Comparison of ENCODE assay signal across 21 mouse cellular contexts in genomic region chr5:143132935-143133514, GRCm38 (mm10). TPM values are rescaled to one million over a fixed set of nuclear protein-coding genes. Genes with fewer than 3 reads are reported as not detected.
A peak's percentile ranks its signal among the peaks of the same experiment; 100 is the strongest.
DNase-seq lines count a peak whose midpoint lies in the region; ATAC-seq lines count a peak whose summit lies in the region.
"Had no signal": no experiment of that assay in that cellular context is flagged by ENCODE, and none has a peak within 500 bp of the region (broad histone marks: within the 10 kb centered on the region; RNA-seq: fewer than 3 reads in every experiment).

No protein-coding gene starts in this region.

- intact Hi-C loops in gastrocnemius, postnatal 36 days (cut with DNase I): no loop called here

- peak; percentile 62 for DNase-seq in thymus, postnatal 25 days
- no peak for DNase-seq in gastrocnemius, postnatal 36 days
- DNase-seq in retina, embryonic 14.5 days (ENCODE audit: low spot score): no peak
- DNase-seq: cerebellum, adult 11 months; cerebellum, postnatal 36 days; kidney, adult 9 months; layer of hippocampus, postnatal 36 days; liver, embryonic 13.5 days had no signal

- no peaks in the 10 kb centered on the region for H3K36me3 ChIP-seq in hindbrain, embryonic 13.5 days
- H3K36me3 ChIP-seq: hindbrain, embryonic 15.5 days; limb, embryonic 10.5 days; liver, embryonic 13.5 days had no signal

- no peak overlapping the region for H3K4me2 ChIP-seq in hindbrain, embryonic 13.5 days
- H3K4me2 ChIP-seq: hindbrain, embryonic 15.5 days; liver, embryonic 13.5 days had no signal

- no peaks in the 10 kb centered on the region for H3K4me1 ChIP-seq in hindbrain, embryonic 13.5 days (replicated peaks)
- H3K4me1 ChIP-seq: hindbrain, embryonic 15.5 days; limb, embryonic 10.5 days had no signal

- peak; percentile 94 for ATAC-seq in CD4-positive, CD25-positive, alpha-beta regulatory T cell, adult 4 months
- peak; percentile 89 for ATAC-seq in activated CD4-positive, CD25-positive, alpha-beta regulatory T cell, adult 4 months
- peak; percentile 66 for ATAC-seq in megakaryocyte progenitor cell, adult 5-6 weeks (replicated peaks; ENCODE audit: poor library complexity)
- ATAC-seq in hindbrain, embryonic 13.5 days (ENCODE audit: low FRiP score): no peak

- H3K4me3 ChIP-seq in hindbrain, embryonic 13.5 days: no peak overlapping the region
- H3K4me3 ChIP-seq: hindbrain, embryonic 15.5 days; limb, embryonic 10.5 days; liver, embryonic 13.5 days had no signal

- H3K9ac ChIP-seq in hindbrain, embryonic 13.5 days: no peak overlapping the region
- H3K9ac ChIP-seq: hindbrain, embryonic 15.5 days; liver, embryonic 13.5 days had no signal

- H3K27me3 ChIP-seq in hindbrain, embryonic 13.5 days: no peaks in the 10 kb centered on the region
- H3K27me3 ChIP-seq: CH12.LX; hindbrain, embryonic 15.5 days had no signal

- peaks cover 10% of the 10 kb centered on the region for H3K9me3 ChIP-seq in hindbrain, embryonic 13.5 days
- H3K9me3 ChIP-seq: hindbrain, embryonic 15.5 days; limb, embryonic 10.5 days; liver, embryonic 13.5 days had no signal

- WGBS in hindbrain, embryonic 13.5 days: 87% methylated on average over 13 of the region's 13 CpGs

- H3K27ac ChIP-seq in hindbrain, embryonic 13.5 days: no peak overlapping the region
- H3K27ac ChIP-seq: hindbrain, embryonic 15.5 days; limb, embryonic 10.5 days; liver, embryonic 13.5 days had no signal

RNA-seq across cellular contexts. Expression of gene Olfr718-ps1, which starts 14.4 kb away (rescaled TPM):
- under 1 TPM in 1 of 2 experiments, not detected in 1; 0.11 TPM for polyA plus RNA-seq in CD4-positive, CD25-positive, alpha-beta regulatory T cell, adult 4 months (2017; shearing (Covaris generic))
- polyA plus RNA-seq in activated CD4-positive, CD25-positive, alpha-beta regulatory T cell, adult 4 months (2017; shearing (Covaris generic)): not detected
- total RNA-seq in megakaryocyte progenitor cell, adult 5-6 weeks (2015): not detected in 2 replicates
- total RNA-seq in megakaryocyte progenitor cell, adult 5-6 weeks (2017): not detected in 2 replicates
- total RNA-seq in gastrocnemius, postnatal 36 days (2021): not detected
- polyA plus RNA-seq in hindbrain, embryonic 13.5 days (2015; fragmentation: Nextera tagmentation; extraction: Ambion mirVana): 0.08 TPM in 1 of 2 replicates, not detected in the other
- total RNA-seq: adrenal gland, adult 18-20 months; CH12.LX had no signal
- polyA plus RNA-seq: embryonic facial prominence, embryonic 11.5 days; gonadal fat pad, adult 2 months; heart, embryonic 16.5 days; large intestine, adult 2 months; liver, embryonic 13.5 days; lung, embryonic 16.5 days had no signal

RNA-seq across cellular contexts. Expression of gene Rnf216, which starts 20.2 kb away (rescaled TPM):
- polyA plus RNA-seq in CD4-positive, CD25-positive, alpha-beta regulatory T cell, adult 4 months (2017; shearing (Covaris generic)): 10 to 100 TPM; 38.2 to 39.8 TPM
- 10 to 100 TPM; 28.7 to 30.4 TPM for polyA plus RNA-seq in activated CD4-positive, CD25-positive, alpha-beta regulatory T cell, adult 4 months (2017; shearing (Covaris generic))
- 43.8 and 53.6 TPM in 2 replicates for total RNA-seq in megakaryocyte progenitor cell, adult 5-6 weeks (2015)
- total RNA-seq in megakaryocyte progenitor cell, adult 5-6 weeks (2017): 38.2 and 40.9 TPM in 2 replicates
- total RNA-seq in gastrocnemius, postnatal 36 days (2021): 10 to 100 TPM; 14.2 to 16.3 TPM
- polyA plus RNA-seq in hindbrain, embryonic 13.5 days (2015; fragmentation: Nextera tagmentation; extraction: Ambion mirVana): 34.0 and 38.3 TPM in 2 replicates

RNA-seq across cellular contexts. Expression of gene Rbak, which starts 47.5 kb away (rescaled TPM):
- polyA plus RNA-seq in CD4-positive, CD25-positive, alpha-beta regulatory T cell, adult 4 months (2017; shearing (Covaris generic)): 10 to 100 TPM in 1 of 2 experiments, 1 to 10 TPM in 1; 6.1 to 11.1 TPM
- 1 to 10 TPM; 6.7 to 8.8 TPM for polyA plus RNA-seq in activated CD4-positive, CD25-positive, alpha-beta regulatory T cell, adult 4 months (2017; shearing (Covaris generic))
- total RNA-seq in megakaryocyte progenitor cell, adult 5-6 weeks (2015): 5.9 and 6.2 TPM in 2 replicates
- total RNA-seq in megakaryocyte progenitor cell, adult 5-6 weeks (2017): 8.7 and 10.0 TPM in 2 replicates
- total RNA-seq in gastrocnemius, postnatal 36 days (2021): 1 to 10 TPM; 2.6 to 4.0 TPM
- polyA plus RNA-seq in hindbrain, embryonic 13.5 days (2015; fragmentation: Nextera tagmentation; extraction: Ambion mirVana): 12.7 and 14.6 TPM in 2 replicates

RNA-seq across cellular contexts. Expression of gene Spdye4b, which starts 47.8 kb away (rescaled TPM):
- polyA plus RNA-seq in CD4-positive, CD25-positive, alpha-beta regulatory T cell, adult 4 months (2017; shearing (Covaris generic)): not detected
- under 1 TPM in 1 of 2 experiments, not detected in 1; 0.29 TPM for polyA plus RNA-seq in activated CD4-positive, CD25-positive, alpha-beta regulatory T cell, adult 4 months (2017; shearing (Covaris generic))
- not detected in 2 replicates for total RNA-seq in megakaryocyte progenitor cell, adult 5-6 weeks (2015)
- not detected in 2 replicates for total RNA-seq in megakaryocyte progenitor cell, adult 5-6 weeks (2017)
- not detected for total RNA-seq in gastrocnemius, postnatal 36 days (2021)
- polyA plus RNA-seq in hindbrain, embryonic 13.5 days (2015; fragmentation: Nextera tagmentation; extraction: Ambion mirVana): not detected in 2 replicates
- total RNA-seq: adrenal gland, adult 18-20 months; CH12.LX; layer of hippocampus, postnatal 36 days had no signal
- polyA plus RNA-seq: embryonic facial prominence, embryonic 11.5 days; gonadal fat pad, adult 2 months; heart, embryonic 16.5 days; hindbrain, embryonic 15.5 days; large intestine, adult 2 months; limb, embryonic 10.5 days; liver, embryonic 13.5 days had no signal
